Mouse (Mus musculus) ovary, adult 10 weeks (tissue): ENCODE results near the gene Ptpro. TPM values are rescaled to one million over a fixed set of nuclear protein-coding genes. Genes with fewer than 3 reads are reported as not detected.

Experiments
- polyA plus RNA-seq: library from polyadenylated mRNA; stranded (reverse); fragments of 350-450 nt; fragmentation: Illumina TruSeq; extraction: RNeasy Lipid Tissue Mini Kit (QIAGEN cat#74804); gene quantifications from one replicate; pipeline ENCODE4 v1.2.3, GENCODE M21; 2014

Ptpro gene
- 3.4 TPM for polyA plus RNA-seq

DNA sequence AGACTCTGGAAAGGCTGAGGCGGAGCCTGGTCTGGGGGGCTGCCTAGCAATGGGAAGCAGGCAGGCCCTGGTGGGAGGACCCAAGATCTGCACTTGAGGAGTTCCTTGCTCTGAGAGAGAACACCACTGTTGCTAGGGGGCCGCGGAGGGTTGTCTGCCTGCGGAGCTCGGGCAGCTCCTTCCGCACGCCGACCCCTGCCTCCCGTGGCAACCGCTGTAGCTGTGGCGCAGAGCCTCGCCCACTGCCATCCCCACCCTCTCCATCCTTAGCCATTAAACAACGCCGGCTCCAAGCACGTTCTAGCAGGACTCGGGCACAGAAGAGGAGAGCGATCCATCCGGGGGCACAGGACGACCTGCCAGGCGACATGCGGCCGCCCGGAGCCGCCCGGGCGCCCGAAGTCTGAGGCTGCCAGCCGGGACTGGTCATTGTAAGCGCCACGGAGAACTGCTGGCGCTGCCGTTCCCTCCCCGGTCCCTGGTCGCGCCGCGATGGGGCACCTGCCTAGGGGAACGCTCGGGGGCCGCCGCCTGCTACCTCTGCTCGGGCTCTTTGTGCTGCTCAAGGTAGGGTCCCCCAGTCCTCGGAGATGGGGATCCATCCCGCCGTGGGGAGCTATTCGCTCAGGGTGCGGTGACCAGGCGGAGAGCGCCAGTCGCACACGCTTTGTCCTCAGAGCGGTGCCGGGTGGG lies at the start of gene Ptpro:
Gene Ptpro (plus strand): TSS at position 126 of the 693 bp plus-strand sequence.

Other genes starting within 250 kb of the Ptpro start
- gene Rerg, start 81.8 kb upstream of the Ptpro start, polyA plus RNA-seq, result 130 TPM